Mouse (Mus musculus) liver, postnatal 0 days (tissue): ENCODE measurements around the gene Wdr54. TPM values are rescaled to one million over a fixed set of nuclear protein-coding genes. Genes with fewer than 3 reads are reported as not detected.

Experiments
- ATAC-seq: fragments of 200-750 bp; cut with Nextera tagmentation; 2 replicates; pipeline ENCODE4 v1.8.0; 2017; ENCODE audit warnings: mild to moderate bottlenecking, moderate library complexity
- DNase-seq: peaks from one replicate; pipeline ENCODE4 v3.0.0-alpha.2; 2016
- H3K27ac ChIP-seq: fragments of 300-500 bp; sonication (generic); 2 replicates; pipeline ENCODE4 v1.5.1; 2014; ENCODE audit warnings: antibody characterized with exemption, moderate library complexity, mild to moderate bottlenecking, low read depth
- H3K27me3 ChIP-seq: fragments of 300-500 bp; sonication (generic); 2 replicates; pipeline ENCODE4 v1.6.1; 2014; ENCODE audit warnings: low read length, control low read depth, mixed read lengths; ENCODE audit not compliant: insufficient read depth
- H3K36me3 ChIP-seq: fragments of 300-500 bp; sonication (generic); replicated peaks from 2 replicates; pipeline ENCODE4 v1.6.1; 2014; ENCODE audit warnings: mild to moderate bottlenecking, control low read depth, low read length, moderate library complexity, mixed read lengths; ENCODE audit not compliant: insufficient read depth
- H3K4me1 ChIP-seq: fragments of 300-500 bp; sonication (generic); 2 replicates; pipeline ENCODE4 v1.6.1; 2014; ENCODE audit warnings: antibody characterized with exemption, mild to moderate bottlenecking, control low read depth; ENCODE audit not compliant: insufficient read depth
- H3K4me2 ChIP-seq: fragments of 300-500 bp; sonication (generic); 2 replicates; pipeline ENCODE4 v1.6.1; 2014; ENCODE audit warnings: low read depth, mild to moderate bottlenecking, low read length, moderate library complexity, mixed read lengths
- H3K4me3 ChIP-seq: fragments of 300-500 bp; sonication (generic); 2 replicates; pipeline ENCODE4 v1.5.1; 2014; ENCODE audit warnings: low read depth, low read length
- H3K9ac ChIP-seq: fragments of 300-500 bp; sonication (generic); replicated peaks from 2 replicates; pipeline ENCODE4 v1.6.1; 2014; ENCODE audit warnings: mild to moderate bottlenecking, moderate library complexity
- H3K9me3 ChIP-seq: fragments of 300-500 bp; sonication (generic); 2 replicates; pipeline ENCODE4 v1.6.1; 2016; ENCODE audit warnings: mild to moderate bottlenecking, control low read depth, low read length, mixed read lengths
- CTCF ChIP-seq: sonication (generic); IDR thresholded peaks from 2 replicates; pipeline ENCODE4 v1.5.1; 2016; ENCODE audit warnings: antibody characterized with exemption, low read depth
- EP300 ChIP-seq: IDR thresholded peaks from 2 replicates; pipeline ENCODE4 v1.6.1; 2016; ENCODE audit warnings: antibody characterized with exemption, low read depth, mild to moderate bottlenecking
- WGBS: fragments of 180-500 bp; shearing (Covaris S2); extraction: QIAGEN DNeasy Blood & Tissue Kit; methylation state at CpG from one replicate; pipeline ENCODE4 v1.1.7; 2014; ENCODE audit not compliant: insufficient replicate concordance; 5-methylcytosine and 5-hydroxymethylcytosine counted together
- polyA plus RNA-seq: library from polyadenylated mRNA; unstranded; fragments of >200 nt; fragmentation: Nextera tagmentation; extraction: Ambion mirVana; gene quantifications from 2 replicates; pipeline ENCODE4 v1.2.1, GENCODE M21; 2015

Wdr54 gene
- polyA plus RNA-seq, 1 experiment from 2014 or later = 0.20 TPM

DNA sequence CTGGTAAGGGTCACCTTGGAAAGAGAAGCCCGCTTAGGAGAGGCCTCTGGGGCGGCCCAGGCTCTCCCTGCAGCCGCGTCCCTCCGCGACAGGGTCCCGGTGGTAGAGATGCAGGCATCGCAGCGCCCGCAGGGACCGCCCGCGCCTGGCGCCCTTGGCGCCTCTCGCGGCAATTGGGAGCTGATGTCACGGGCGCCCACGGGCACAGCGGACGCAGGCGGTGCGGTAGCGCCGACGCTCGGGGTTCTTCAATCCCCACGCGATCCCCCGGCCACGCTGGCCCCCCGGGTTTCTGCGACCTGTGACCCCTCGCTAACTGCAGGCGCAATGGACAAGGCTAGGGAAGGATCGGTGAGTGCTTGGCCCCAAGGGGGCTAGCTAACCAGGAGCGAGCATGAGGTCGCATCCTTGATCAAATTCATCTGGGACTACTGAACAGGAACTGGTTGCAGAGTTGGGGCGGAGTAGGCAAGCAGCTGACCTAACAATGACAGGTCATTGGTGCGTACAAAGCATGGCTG is 13.9 kb downstream of the Wdr54 start:
- peaks cover 4% of the 10 kb centered on the region for H3K36me3 ChIP-seq
- no peak overlapping the region; the same call in 1 of the 2 replicates for H3K9ac ChIP-seq
- H3K4me3 ChIP-seq = no peak overlapping the region
- no peak for DNase-seq
- H3K27ac ChIP-seq = no peak overlapping the region
- peak overlapping the region; percentile 61 for H3K4me2 ChIP-seq
- no peak for TF ChIP-seq EP300
- TF ChIP-seq CTCF = no peak
- peaks cover 22% of the 10 kb centered on the region for H3K4me1 ChIP-seq
- no peak for ATAC-seq
- 0 out of 2 replicates have a peak, but pooled peaks cover 5% of the 10 kb centered on the region for H3K27me3 ChIP-seq
- no peaks in the 10 kb centered on the region for H3K9me3 ChIP-seq
- WGBS = 18% methylated on average over 41 of the region's 41 CpGs

DNA sequence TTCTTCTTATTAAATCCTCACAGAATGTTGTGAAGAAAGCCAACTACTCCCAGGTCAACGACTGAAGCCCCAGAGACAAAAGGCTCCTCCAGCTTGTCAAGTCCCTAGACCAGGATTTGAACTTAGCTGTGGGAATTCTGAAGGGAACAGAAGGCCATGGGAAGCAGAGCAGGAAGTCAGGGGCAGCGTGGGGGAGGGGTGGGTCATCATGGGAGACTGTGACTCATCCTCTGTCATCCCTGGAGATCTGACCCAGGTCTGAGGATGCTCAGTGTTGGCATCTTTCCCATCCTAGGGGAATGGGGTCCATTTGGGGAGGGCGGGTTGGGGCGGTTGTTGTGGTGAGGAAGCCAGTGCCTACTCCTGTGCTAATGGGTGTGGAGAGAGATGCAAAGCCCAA is 14.6 kb downstream of the Wdr54 start:
- 59% methylated on average over 4 of the region's 4 CpGs for WGBS
- Histone ChIP-seq H3K4me2 (no peak overlapping the region), H3K4me3 (no peak overlapping the region), H3K4me1 (peaks cover 24% of the 10 kb centered on the region), H3K36me3 (no peaks in the 10 kb centered on the region), H3K9ac (no peak overlapping the region), H3K27ac (no peak overlapping the region), H3K9me3 (no peaks in the 10 kb centered on the region), H3K27me3 (0 out of 2 replicates have a peak, but pooled peaks cover 5% of the 10 kb centered on the region)
- TF ChIP-seq EP300 (no peak), CTCF (no peak)
- DNase-seq = no peak
- no peak for ATAC-seq

DNA sequence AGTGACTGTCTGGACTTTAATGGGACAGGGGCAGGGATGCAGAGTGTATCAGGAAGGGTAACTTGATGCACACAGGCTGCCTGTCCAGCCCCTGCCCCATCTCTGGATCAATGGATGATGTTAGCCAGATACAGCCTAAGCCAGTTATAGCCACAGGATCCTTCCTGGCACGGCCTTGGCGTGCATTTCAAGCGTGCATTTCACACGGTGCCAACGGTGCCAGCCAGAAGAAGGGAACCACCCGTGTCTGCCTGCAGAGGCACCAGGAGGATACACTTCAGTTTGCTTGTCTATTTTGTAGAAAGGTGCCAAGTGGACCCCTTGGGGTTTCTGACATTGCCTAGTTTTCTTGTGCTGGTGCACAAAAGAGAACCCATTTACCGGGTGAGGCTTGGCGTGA is 16.2 kb downstream of the Wdr54 start:
- no peak for ATAC-seq
- H3K36me3 ChIP-seq = no peaks in the 10 kb centered on the region
- no peak for DNase-seq
- TF ChIP-seq EP300 (no peak), CTCF (no peak)
- H3K27me3 ChIP-seq = 0 out of 2 replicates have a peak, but pooled peaks cover 5% of the 10 kb centered on the region
- H3K27ac ChIP-seq = no peak overlapping the region
- H3K9ac ChIP-seq = no peak overlapping the region
- peaks cover 36% of the 10 kb centered on the region for H3K4me1 ChIP-seq
- H3K4me2 ChIP-seq = no peak overlapping the region
- H3K4me3 ChIP-seq = no peak overlapping the region
- 84% methylated on average over 8 of the region's 8 CpGs for WGBS
- H3K9me3 ChIP-seq = no peaks in the 10 kb centered on the region

DNA sequence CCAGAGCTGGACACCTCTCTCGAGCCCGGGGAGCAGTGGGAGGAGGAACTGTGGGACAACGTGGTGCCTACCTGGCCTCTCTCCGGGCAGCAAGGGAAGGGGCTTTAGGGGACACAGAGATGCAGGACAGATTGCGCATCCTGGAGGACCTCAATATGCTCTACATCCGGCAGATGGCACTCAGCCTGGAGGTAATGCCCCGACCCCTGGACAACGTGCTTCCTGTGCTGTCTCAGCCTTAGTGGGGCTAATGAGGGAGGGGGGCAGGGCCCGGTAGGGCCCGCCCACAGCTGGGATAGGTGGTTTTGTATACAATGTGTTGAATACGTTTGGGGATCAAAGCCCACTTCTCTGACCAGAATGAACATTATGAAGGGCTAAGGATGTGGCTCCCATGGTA is 18.1 kb downstream of the Wdr54 start:
- Histone ChIP-seq H3K4me3 (peak overlapping the region; percentile 56), H3K9me3 (no peaks in the 10 kb centered on the region), H3K27ac (peak overlapping the region; percentile 86), H3K27me3 (0 out of 2 replicates have a peak, but pooled peaks cover 5% of the 10 kb centered on the region), H3K36me3 (no peaks in the 10 kb centered on the region), H3K4me2 (peak overlapping the region; percentile 87), H3K4me1 (peaks cover 43% of the 10 kb centered on the region), H3K9ac (peak overlapping the region; percentile 75)
- ATAC-seq (peak; percentile 43; the same call in 1 of the 2 replicates), DNase-seq (no peak)
- TF ChIP-seq CTCF (peak; percentile 22; the same call in 1 of the 2 replicates), EP300 (no peak)
- 4% methylated on average over 11 of the region's 11 CpGs for WGBS

DNA sequence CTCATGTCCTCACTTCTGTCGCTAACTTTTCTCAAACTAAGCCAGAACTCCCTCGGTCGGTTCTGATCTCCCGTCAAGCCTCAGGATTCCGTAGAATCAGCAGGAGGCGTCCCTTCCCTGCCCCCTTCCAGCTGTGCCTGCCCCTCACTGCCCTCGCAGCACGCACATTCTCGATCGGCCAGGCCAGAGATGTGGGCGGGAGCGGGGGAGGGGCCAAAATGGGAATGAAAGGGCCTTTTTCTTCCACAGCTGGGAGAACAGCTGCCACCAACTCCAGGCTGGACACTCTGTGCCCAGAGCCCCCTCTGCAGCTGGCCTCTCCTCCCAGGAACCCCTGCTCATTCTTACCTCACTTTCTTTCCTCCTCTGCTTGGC is 18.6 kb downstream of the Wdr54 start:
- Histone ChIP-seq H3K27ac (peak overlapping the region; percentile 86), H3K4me2 (peak overlapping the region; percentile 87), H3K9me3 (no peaks in the 10 kb centered on the region), H3K9ac (peak overlapping the region; percentile 75), H3K4me3 (peak overlapping the region; percentile 56), H3K36me3 (no peaks in the 10 kb centered on the region), H3K4me1 (peaks cover 43% of the 10 kb centered on the region), H3K27me3 (0 out of 2 replicates have a peak, but pooled peaks cover 5% of the 10 kb centered on the region)
- peak; percentile 75 for ATAC-seq
- TF ChIP-seq CTCF (no peak), EP300 (no peak)
- peak; percentile 83 for DNase-seq
- WGBS = under 1% methylated on average over 12 of the region's 12 CpGs

DNA sequence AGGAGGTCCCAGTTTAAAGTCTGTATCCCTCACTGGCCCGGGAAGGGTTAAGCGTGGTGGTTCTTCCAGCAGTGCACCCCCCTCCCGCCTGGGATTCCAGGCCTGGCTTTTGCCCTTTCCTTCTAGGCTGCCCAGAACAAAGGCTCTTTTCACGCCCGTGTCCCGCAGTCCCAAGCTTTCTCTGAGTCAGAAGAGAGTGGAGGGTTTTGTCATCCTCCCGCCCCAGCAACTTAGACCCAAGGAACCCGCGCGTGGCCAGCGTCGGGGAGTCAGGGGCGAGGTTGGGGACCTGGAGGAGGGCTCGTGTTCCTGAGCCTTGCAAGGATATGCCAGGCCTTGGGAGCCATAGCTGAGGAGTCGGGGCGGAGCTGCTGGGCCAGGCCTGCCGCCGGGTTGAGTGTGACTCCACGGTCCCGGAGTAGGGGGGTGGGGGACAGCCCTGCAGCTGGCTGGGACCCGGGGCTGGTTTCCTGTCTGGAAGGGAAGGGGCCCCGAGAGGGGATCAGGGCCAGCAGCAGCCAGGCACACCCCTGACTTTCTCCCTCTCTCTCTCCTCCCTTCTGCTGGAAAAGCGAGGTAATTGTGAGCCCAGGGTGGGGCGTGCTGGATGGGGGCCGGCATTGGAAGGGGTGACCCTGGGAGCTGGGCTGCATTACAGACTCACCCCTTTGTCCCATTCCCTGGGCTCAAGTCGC is 19.2 kb downstream of the Wdr54 start:
- H3K9me3 ChIP-seq = no peaks in the 10 kb centered on the region
- H3K27me3 ChIP-seq = no peaks in the 10 kb centered on the region
- DNase-seq = peak; percentile 55
- no peak for TF ChIP-seq CTCF
- no peak for TF ChIP-seq EP300
- ATAC-seq = peak; percentile 43
- peaks cover 40% of the 10 kb centered on the region for H3K4me1 ChIP-seq
- peak overlapping the region; percentile 87 for H3K4me2 ChIP-seq
- WGBS = 2% methylated on average over 23 of the region's 26 CpGs
- H3K36me3 ChIP-seq = no peaks in the 10 kb centered on the region
- peak overlapping the region; percentile 56 for H3K4me3 ChIP-seq
- peak overlapping the region; percentile 86 for H3K27ac ChIP-seq
- H3K9ac ChIP-seq = peak overlapping the region; percentile 75
